Mouse (Mus musculus) monocyte, adult 5-6 weeks (primary cell): Measurements from ENCODE around the gene Cacng4. TPM values are rescaled to one million over a fixed set of nuclear protein-coding genes. Genes with fewer than 3 reads are reported as not detected.

Experiments
- ATAC-seq: fragments of 153-309, 156-312 bp; replicated peaks from 2 replicates; pipeline ENCODE4 v1.8.0; 2017; ENCODE audit warnings: mild to moderate bottlenecking; ENCODE audit not compliant: low TSS enrichment, insufficient number of reproducible peaks, severe bottlenecking, poor library complexity, low FRiP score
- total RNA-seq: library from RNA; stranded (forward); fragments of 200-1000, 200-491, 200-594 nt; gene quantifications from 3 replicates; pipeline ENCODE4 v1.2.3, GENCODE M21; 2017

The Cacng4 gene
- total RNA-seq = not detected in 3 replicates

DNA sequence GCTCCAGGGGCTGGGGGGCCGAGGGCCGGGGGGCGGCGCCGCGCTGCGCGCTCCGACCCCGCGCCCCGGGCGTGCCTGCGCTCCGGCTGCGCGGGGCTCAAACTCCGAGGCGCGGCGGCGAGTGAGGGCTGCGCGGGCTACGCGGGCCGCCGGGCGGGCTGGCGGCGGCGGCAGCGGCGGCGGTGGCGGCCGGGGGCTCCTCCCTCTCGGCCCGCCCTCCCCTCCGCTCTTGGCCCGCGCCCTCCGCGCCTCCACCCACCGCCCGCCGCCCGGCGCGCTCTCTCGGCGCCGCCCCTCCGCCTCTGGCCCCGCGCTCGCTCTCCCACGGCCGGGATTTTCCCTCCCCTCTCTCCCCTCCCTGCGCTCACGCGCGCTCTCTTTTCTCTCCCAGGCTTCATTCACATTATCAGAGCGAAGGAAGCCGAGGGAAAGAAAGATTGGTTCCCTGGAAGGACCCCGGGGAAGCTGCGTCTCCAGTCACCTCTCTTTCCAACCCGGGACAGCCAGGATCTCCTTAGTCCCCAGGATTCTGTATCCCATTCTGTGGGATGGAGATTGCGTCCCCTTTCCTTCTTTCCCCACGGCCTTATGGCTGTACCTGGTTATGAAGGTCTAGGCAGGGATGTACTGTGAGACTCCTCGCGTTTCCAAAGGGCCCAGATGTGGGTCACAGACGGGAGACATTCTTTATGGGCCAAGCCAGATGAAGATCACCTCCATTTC lies at the start of gene Cacng4:
TSS of gene Cacng4 (minus strand) at position 11 of the 723 bp plus-strand sequence.
- ATAC-seq = no peak

DNA sequence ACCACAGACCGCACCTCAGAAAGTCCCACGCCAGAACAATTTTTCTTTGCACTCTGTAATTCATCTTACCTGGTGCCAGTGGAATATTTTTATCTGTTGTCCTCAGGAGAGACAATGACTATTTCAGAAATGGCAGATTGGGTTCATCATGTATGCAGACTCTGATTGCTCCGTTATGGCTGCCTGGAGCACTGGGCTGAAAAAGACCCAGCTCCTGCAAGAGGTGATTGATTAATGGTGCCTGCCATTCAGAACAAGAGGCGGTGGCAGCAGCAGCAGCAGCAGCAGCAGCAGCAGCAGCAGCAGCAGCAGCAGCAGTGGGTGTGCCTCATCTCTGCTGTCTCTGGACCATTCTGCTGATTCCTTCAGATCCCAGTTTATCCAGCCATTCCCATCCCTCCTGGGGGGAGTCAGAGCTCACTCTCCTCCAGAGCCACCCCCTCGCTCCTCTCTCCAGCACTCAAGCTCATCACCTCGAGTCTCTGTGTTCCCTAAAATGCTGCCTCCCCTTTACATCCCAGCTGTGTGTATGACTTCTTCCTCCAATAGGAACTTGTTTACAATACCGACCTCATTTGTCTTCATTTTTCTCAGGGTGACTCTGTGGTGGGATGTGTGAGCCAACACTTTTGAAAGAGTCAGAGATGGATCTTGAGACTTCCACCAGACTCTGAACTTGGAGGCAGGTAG lies 39.1 kb upstream of the Cacng4 start:
- ATAC-seq = no peak

DNA sequence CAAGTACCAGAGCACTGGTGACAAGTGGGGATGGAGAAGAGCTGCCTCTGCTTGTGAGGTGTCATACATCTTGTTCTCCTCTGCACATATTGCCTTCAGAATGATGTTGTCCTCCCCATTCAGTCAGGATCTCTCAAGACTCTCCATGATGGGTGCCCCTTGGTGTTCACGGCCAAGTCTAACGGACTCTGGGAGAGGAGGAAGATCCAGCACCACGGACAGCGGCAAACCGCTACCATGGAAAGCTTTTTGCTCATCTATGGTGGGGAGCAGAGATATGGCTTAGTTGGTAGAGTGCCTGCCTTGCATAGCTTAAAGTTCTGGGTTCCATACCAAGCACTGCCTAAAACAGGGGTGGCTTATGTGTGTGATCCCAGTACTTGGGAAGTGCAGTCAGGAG lies 22.8 kb upstream of the Cacng4 start:
- ATAC-seq = no peak

DNA sequence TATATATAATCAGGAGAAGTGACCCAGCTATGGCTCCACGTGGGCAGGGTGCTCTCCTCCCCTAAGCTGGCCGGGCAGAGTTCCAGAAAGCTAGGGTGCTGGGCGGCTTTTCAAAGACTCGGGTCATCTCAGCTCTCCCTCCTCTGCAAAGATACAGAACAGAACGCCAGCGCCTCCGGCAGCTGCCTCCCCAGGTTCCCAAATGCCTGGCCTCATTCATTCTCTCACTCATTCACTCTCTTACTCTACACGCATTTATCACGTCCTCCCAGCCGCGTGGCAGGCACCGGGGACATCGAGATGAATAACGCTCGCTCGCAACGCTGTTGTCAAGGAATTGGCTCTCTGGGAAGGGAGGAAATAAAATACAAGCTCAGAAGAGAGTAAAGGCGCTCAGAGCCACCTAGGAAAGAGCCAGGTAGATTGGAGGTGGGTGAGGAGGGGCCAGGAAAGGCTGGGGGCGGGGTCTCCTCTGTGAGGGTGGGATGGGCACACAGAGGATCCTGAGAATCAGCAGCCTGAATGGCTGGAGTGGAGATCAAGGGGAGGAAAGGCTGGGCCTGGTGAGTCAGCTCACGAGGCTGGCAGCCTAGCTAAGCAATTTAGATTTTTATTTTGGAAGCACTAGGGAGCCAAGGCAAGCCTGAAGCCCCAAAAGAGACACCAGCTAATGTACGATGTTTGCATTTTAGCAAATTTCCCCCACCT lies 18.7 kb upstream of the Cacng4 start:
- ATAC-seq = no peak

DNA sequence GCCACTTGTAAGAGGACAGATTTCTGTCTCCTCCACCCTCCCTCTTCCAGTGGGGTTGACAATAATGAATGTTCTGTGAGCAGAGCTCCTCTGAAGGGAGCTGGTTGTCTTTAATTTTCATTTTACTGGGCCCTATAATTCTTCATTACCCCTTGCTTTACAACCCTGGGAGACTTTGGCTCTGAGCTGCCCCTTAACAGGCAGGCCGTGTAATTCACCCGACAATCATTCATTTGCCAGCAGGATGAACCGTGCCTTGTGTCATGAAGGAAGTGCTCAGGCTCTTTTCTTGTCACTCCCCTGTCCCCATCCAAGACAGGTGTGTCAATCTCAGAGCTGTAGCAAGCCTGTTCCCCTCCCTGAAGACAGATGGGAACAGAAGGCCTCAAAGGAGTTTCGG lies 18.1 kb upstream of the Cacng4 start:
- no peak for ATAC-seq

DNA sequence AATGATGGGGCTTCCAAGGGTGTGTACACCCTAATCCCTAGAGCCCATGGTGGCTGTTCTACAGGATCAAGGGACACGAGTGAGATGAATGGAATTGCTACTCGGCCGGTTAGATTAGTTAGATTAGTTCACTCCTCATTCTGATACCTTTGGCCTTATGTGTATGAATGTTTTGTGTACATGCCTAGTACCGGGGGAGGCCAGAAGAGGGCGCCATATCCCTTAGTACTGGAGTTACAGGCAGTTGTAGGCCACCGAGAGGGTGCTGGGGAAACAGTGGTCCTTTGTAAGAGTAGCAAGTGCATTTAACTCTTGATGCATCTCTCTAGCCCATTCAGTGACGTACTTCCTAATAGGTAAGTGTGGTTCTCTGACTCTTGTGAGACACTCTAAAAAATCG lies 14.2 kb upstream of the Cacng4 start:
- no peak for ATAC-seq

DNA sequence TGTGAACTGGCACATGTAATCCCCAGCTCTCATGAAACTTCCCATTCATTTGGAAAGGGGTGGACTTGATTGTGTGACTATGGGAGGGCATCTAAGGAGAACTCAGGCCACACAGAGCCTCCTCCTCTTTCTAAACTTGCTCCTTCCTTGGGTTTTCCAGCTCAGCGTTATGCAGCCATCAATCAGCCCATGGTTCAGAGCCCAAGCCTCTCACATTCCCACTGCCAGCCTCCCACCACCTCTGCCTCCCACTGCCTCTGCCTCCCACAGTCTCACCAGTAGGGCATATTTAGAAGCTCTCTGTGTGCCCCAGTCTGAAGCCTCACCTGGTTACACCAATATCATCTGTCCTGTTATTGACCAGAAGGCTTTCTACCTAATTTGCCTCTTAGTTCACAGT lies 11.7 kb upstream of the Cacng4 start:
- no peak for ATAC-seq

DNA sequence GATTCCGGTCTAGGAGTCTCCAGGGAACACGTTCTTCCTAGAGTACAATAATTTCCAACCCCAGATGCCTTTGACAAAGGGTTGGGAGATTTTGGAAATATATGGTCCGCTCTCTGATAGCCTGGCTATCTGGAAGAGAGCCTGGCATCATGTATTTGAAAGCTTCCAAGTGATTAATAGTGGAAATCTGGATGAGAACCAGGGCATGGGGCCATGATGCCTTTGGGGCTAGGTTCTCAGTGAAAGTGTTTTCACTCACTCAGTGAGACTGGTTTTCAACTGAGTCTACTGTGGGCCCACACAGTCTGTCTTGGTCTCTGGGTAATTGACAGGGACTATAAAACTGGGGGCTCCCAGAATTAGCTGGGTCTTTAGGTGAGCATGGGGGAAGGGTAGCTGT lies 7.6 kb upstream of the Cacng4 start:
- no peak for ATAC-seq

DNA sequence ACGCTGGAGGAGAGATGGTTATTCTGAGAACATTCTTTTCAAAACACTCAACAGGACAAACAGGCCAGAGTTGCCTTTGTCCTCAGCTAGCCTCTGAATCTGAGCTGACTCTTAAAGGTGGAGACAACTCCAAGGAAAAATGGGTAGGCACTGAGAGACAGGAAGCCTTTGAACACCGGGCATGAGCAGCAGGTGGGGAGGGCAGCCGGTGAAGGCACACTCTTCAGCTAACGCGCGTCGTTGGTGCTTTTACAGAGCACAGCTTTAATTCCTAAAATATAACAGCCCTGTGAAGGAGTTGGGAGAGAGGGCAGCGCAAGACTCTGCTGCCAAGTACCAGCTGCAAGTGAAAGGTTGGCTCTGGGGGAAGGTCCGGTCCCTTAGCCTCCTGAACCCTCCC lies 5.0 kb upstream of the Cacng4 start:
- no peak for ATAC-seq

DNA sequence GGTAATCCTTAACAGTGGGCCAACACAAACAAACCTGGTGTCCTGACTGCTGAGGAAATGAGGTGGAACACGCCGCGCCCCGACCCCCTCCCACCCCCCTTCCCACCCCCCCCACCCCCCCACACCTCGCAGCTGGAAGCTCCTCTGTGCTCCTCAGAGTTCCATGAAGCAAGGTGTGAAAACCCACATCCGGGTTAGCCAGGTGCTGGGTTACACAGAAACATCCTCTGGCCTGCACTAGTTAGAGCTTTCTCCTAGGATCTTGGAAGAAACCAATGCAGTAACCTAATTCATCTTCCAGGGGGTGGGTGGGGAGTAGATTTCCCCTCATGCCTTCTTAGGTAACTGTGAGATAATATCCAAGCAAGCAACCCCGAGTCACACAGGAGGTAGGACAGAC lies 2.0 kb upstream of the Cacng4 start:
- no peak for ATAC-seq

DNA sequence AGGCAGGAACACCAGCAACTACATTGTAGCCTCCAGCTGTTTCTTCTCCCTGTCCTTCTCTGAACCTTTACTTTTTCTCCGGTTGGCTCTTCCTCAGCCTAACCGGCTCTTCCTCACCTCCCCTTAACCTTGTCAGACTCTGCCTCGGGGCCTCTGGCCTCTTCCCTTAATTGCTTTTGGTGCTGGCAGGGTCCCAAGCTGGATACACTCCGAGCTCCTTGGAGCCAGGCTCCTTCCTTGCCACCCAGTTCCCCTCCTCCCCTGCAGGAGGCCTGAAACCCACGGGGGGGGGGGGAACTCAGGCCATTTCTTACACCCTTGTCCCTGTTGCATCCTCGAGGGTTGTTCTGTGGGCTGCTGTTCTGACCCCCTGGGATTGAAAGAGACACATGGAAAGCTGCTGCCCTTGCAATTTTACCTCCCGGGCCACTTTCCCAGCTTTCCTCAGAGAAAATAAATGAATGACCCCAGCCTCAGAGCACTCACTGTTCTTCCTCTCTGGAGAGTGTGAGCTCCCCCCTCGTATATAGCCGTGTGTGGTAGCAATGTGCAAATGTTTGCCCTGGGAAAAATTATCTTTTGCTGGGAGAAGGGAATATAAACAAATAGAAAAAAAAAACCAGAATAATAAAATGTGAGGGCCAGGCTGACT lies 1.2 kb upstream of the Cacng4 start:
- no peak for ATAC-seq

DNA sequence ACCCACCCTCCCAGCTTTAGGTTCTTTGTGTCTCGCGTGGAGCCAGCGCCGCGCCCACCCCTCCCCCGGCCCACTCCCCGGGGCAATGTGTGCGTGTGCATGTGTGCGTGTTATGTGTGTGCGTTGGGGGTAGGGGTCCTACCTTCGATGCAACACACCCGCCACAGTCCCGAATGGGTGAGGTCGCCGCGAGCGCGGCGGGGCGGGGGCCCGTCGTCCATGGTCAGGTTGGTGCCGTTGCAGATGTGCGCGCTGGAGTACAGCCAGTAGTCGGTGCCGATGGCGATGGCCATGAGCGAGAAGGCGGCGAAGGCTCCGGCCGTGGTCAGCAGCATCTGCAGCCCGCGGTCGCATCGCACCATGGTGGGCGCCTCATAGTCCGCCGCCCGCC lies 259 bp downstream of the Cacng4 start:
- no peak for ATAC-seq

DNA sequence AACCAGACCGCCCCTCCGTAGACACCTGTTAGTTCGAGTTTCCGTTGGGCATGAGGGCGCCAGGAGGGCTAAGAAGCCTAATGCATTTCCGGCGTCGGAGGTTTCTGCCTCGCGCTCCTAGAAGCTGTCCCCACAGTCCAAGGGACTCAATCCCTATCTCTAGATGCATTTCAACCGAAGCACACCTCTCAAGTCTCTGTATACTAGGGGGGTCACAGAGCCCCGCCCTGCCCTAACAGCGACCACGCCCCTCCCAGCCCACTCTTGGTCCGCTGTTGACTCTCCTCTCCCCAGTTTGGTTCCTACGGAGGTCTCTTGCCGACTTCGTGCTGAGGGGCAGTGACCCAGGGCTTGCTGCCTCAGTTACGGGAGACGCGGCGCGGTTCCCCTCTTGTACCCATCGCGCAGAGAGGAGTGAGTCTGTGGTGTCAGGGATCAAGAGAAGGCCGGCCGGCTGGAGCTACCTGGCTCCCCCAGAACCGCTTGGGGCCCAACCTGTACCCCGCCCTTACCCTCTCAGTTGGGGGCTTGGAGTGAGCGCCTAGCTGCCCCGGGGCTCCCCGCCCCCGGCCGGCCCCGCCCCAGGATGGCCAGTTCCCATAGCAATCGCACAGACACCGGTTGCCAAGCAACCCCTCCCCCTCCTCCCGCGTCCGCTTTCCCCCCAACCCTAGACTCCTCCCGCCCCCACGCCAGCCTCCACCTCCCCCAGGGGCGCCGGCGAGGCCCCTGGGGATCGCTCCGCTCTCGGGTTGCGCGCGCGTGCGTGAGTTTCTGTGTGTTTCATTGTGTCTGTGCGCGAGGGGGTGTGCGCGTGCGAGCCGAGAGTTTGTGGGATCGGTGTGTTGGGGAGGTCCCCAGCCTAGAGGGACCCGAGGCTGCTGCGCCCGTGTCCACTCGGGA lies 906 bp downstream of the Cacng4 start:
- no peak for ATAC-seq

DNA sequence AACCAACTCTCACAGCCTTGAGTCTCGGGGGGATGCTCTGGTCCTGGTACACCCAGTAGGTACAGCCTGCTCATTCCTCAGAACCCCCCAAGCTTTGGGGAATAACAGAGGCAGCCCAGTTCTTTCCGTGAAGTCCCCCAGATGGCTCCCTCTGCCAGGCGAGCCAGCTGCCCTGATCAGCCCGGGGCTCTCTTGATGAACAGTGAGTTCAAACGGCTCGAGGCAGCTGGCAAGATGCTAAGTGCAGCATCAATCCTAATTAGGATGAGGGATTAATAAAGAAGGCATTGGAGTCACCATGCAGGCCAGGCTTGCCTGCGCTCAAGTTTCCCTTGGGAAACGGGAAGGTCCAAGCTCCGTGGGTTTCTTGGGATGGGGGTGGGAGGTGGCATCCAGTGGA lies 2.2 kb downstream of the Cacng4 start:
- no peak for ATAC-seq

DNA sequence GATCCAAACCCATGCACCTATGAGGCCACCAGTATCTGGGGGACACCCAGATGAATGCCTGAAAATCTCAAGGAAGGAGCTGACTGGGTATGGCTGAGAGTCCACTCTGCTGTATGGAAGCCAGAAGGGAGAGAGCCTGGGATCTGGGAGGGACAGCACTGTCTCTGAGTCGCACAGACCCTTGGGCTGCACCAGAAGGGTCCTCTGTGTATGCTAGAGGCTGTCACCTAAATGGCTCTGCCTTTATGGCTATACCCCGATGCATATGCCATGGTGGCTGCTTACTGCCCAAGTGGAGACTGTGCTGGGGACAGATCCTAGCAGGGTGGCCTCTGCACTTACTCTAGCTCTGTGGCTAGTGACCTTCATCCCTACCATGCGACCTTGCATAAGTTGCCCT lies 8.6 kb downstream of the Cacng4 start:
- no peak for ATAC-seq

DNA sequence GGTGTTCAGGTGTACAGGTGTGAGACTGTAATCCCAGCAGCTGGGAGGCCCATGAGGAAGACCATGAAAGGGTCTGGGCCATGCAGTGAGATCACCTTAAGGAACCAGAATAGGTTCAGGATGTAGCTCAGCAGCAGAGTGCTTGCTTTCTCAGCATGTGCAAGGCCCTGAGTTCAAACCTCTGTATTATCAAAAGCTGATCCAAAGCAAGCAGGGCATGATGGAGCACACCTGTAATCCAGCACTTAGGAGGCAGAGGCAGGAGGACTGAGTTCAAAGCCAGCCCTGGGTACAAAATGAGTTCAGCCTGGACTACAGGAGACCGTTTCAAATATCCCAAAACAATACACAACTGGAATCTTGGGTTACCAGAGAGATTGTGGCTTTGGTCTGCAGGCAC lies 9.1 kb downstream of the Cacng4 start:
- no peak for ATAC-seq

DNA sequence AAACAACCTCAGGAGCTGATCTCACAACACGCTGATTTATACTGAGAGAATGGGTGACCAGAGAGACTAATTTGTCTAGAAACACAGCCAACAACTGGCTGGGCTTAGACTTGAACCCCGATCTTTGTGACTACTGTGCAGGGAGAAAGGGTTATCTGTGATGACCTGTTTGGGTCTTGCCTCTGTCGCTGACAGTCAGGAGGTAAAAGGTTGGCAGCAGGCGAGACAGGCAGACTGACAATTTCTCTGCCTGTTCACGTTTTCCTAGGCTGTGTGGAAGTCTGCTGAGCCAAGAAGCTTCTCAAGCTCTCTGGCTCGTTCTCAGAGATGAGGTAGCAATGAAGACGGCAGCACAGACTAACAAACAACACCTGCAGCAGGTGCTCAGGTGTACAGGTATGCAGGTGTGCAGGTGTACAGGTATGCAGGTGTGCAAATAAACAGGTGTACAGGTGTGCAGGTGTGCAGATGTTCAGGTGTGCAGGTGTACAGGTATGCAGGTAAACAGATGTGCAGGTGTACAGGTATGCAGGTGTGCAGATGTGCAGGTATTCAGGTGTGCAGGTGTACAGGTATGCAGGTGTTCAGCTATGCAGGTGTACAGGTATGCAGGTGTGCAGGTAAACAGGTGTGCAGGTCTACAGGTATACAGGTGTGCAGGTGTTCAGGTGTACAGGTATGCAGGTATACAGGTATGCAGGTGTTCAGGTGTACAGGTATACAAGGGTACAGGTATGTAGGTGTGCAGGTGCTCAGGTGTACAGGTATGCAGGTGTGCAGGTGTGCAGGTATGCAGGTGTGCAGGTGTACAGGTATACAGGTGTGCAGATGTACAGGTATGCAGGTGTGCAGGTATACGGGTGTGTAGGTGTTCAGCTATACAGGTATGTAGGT lies 10.2 kb downstream of the Cacng4 start:
- no peak for ATAC-seq

DNA sequence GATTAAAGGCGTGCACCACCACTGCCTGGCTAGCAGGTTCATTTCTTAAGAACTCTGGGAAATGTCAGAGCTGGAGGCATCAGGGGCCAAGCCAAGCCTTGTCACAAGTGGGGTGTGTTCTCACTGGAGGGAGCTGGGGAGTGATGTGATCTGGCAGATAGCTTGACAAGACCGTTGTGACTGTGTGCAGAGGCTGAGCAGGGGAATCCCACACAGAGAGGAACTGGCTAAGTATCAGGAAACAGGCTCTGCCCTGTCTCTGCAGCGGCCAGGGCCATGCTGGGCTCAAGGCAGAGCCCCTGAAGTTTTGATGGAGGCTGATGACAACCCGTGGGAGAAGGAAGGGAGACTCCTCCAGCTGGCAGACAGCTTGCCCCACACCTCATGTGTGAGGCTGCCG lies 11.8 kb downstream of the Cacng4 start:
- ATAC-seq = no peak
